Comparison of ENCODE assay signal across 8 mouse cellular contexts in genomic region chr1:75360112-75361031, GRCm38 (mm10). TPM values are rescaled to one million over a fixed set of nuclear protein-coding genes. Genes with fewer than 3 reads are reported as not detected.
DNase-seq lines count a peak whose midpoint lies in the region; ATAC-seq and TF ChIP-seq lines count a peak whose summit lies in the region.

Gene Des (plus strand): TSS chr1:75360329.

- H3K4me1 ChIP-seq in kidney, embryonic 15.5 days, result peaks cover 49% of the 10 kb centered on the region
- peaks cover 6% of the 10 kb centered on the region; the same call in 1 of the 2 replicates for H3K4me1 ChIP-seq in lung, postnatal 0 days (ENCODE audit: insufficient read depth, low read depth, low read length)
- H3K4me1 ChIP-seq in stomach, postnatal 0 days (replicated peaks; ENCODE audit: control insufficient read depth, insufficient read depth), result no peaks in the 10 kb centered on the region

- no peaks in the 10 kb centered on the region for H3K36me3 ChIP-seq in kidney, embryonic 15.5 days
- no peaks in the 10 kb centered on the region for H3K36me3 ChIP-seq in lung, postnatal 0 days (ENCODE audit: insufficient read depth, low read length)
- no peaks in the 10 kb centered on the region for H3K36me3 ChIP-seq in stomach, postnatal 0 days (ENCODE audit: control insufficient read depth, insufficient read depth, low read length)

- peak within 1 kb of the TSS; percentile 48 for H3K4me3 ChIP-seq in kidney, embryonic 15.5 days (replicated peaks)
- peak within 1 kb of the TSS; percentile 37 for H3K4me3 ChIP-seq in lung, postnatal 0 days (ENCODE audit: low read depth, low read length)
- H3K4me3 ChIP-seq in stomach, postnatal 0 days (ENCODE audit: low read depth, low read length), result peak within 1 kb of the TSS; percentile 53

- H3K27ac ChIP-seq in kidney, embryonic 15.5 days, result peak within 1 kb of the TSS; percentile 71
- peak within 1 kb of the TSS; percentile 43; the same call in 1 of the 2 replicates for H3K27ac ChIP-seq in lung, postnatal 0 days (ENCODE audit: low read length)
- peak within 1 kb of the TSS; percentile 88 for H3K27ac ChIP-seq in stomach, postnatal 0 days (replicated peaks)

- no peak for TF ChIP-seq CTCF in lung, postnatal 0 days (IDR thresholded peaks at IDR 0.05)
- TF ChIP-seq CTCF in stomach, postnatal 0 days (IDR thresholded peaks at IDR 0.05; ENCODE audit: low read depth), result no peak

- no peak for DNase-seq in cerebellum, adult 8-10 months
- peak; percentile 43 for DNase-seq in embryo, embryonic 10.5 days (ENCODE audit: low spot score)
- DNase-seq in heart, adult 18-20 months, result peak; percentile 88 to 92
- DNase-seq in lung, postnatal 0 days (ENCODE audit: low spot score), result peak; percentile 67
- peak; percentile 63 for DNase-seq in stomach, postnatal 0 days (ENCODE audit: low spot score)
- DNase-seq in Muller cell, postnatal 12 days (ENCODE audit: inconsistent ontology term), result no peak

- H3K9ac ChIP-seq in kidney, embryonic 15.5 days, result peak within 1 kb of the TSS; percentile 49
- peak within 1 kb of the TSS; percentile 44; the same call in 1 of the 2 replicates for H3K9ac ChIP-seq in lung, postnatal 0 days (replicated peaks; ENCODE audit: low read depth)
- H3K9ac ChIP-seq in stomach, postnatal 0 days (ENCODE audit: low read length), result peak within 1 kb of the TSS; percentile 77

- H3K4me2 ChIP-seq in kidney, embryonic 15.5 days, result peak within 1 kb of the TSS; percentile 82
- H3K4me2 ChIP-seq in lung, postnatal 0 days (replicated peaks; ENCODE audit: low read depth, low read length), result peak within 1 kb of the TSS; percentile 55
- H3K4me2 ChIP-seq in stomach, postnatal 0 days (replicated peaks; ENCODE audit: low read depth), result peak within 1 kb of the TSS; percentile 68

- peaks cover 36% of the 10 kb centered on the region for H3K27me3 ChIP-seq in kidney, embryonic 15.5 days
- peaks cover 15% of the 10 kb centered on the region for H3K27me3 ChIP-seq in lung, postnatal 0 days (replicated peaks; ENCODE audit: insufficient read depth, low read length)
- no peaks in the 10 kb centered on the region for H3K27me3 ChIP-seq in stomach, postnatal 0 days (ENCODE audit: control insufficient read depth, insufficient read depth, low read length)

- ATAC-seq in cerebellum, adult (ENCODE audit: insufficient number of reproducible peaks, low FRiP score, low TSS enrichment), result peak; percentile 33; the same call in 1 of the 2 replicates
- peak; percentile 57 for ATAC-seq in kidney, embryonic 15.5 days (replicated peaks; ENCODE audit: low FRiP score)
- peak; percentile 82 for ATAC-seq in lung, postnatal 0 days
- peak; percentile 75; the same call in 1 of the 2 replicates for ATAC-seq in stomach, postnatal 0 days (ENCODE audit: low FRiP score, low TSS enrichment)

- no peak for TF ChIP-seq EP300 in lung, postnatal 0 days (IDR thresholded peaks at IDR 0.05)
- no peak for TF ChIP-seq EP300 in stomach, postnatal 0 days (optimal IDR thresholded peaks at IDR 0.05)

- 1% methylated on average over 80 of the region's 80 CpGs for WGBS in kidney, embryonic 15.5 days
- WGBS in lung, postnatal 0 days, result 3% methylated on average over 75 of the region's 80 CpGs
- 3% methylated on average over 77 of the region's 80 CpGs for WGBS in stomach, postnatal 0 days

- no peaks in the 10 kb centered on the region for H3K9me3 ChIP-seq in kidney, embryonic 15.5 days (replicated peaks)
- H3K9me3 ChIP-seq in lung, postnatal 0 days (ENCODE audit: low read length), result no peaks in the 10 kb centered on the region
- no peaks in the 10 kb centered on the region for H3K9me3 ChIP-seq in stomach, postnatal 0 days (ENCODE audit: control insufficient read depth, low read length)

RNA-seq across cellular contexts. Expression of gene Des, which starts in this region (rescaled TPM):
- total RNA-seq in heart, adult 18-20 months (2021), result 1,000 to 10,000 TPM; 1,347 to 1,386 TPM
- polyA plus RNA-seq in kidney, embryonic 15.5 days (2015; fragmentation: Nextera tagmentation; extraction: Ambion mirVana), result 53.5 and 53.9 TPM in 2 replicates
- polyA plus RNA-seq in lung, postnatal 0 days (2015; fragmentation: Nextera tagmentation; extraction: Ambion mirVana), result 59.4 and 67.3 TPM in 2 replicates
- 223 and 291 TPM in 2 replicates for polyA plus RNA-seq in stomach, postnatal 0 days (2015; fragmentation: Nextera tagmentation; extraction: Ambion mirVana)

Comparison
In these comparisons a context has a peak if more than half of its experiments do, and no peak if none do; other contexts are left out.
1. DNase-seq: peak in embryo, embryonic 10.5 days (single experiment), heart, adult 18-20 months (2 of 2), lung, postnatal 0 days (single experiment) and stomach, postnatal 0 days (single experiment); none in cerebellum, adult 8-10 months (single experiment) and Muller cell, postnatal 12 days (single experiment).
2. Peak in every context shown above with its lines, with median percentiles within 50 percentile points of each other: ATAC-seq, H3K27ac ChIP-seq, H3K4me2 ChIP-seq, H3K4me3 ChIP-seq and H3K9ac ChIP-seq.